Mouse (Mus musculus) heart, postnatal 0 days (tissue): ENCODE measurements around the gene Atg7. TPM values are rescaled to one million over a fixed set of nuclear protein-coding genes. Genes with fewer than 3 reads are reported as not detected.

Experiments used
- ATAC-seq: fragments of 200-750 bp; cut with Nextera tagmentation; 2 replicates; pipeline ENCODE4 v1.8.0; 2017; ENCODE audit warnings: low read depth, moderate number of reproducible peaks, moderate library complexity; ENCODE audit not compliant: insufficient read depth
- DNase-seq: peaks from one replicate; pipeline ENCODE4 v3.0.0-alpha.2; 2016; ENCODE audit warnings: low spot score
- H3K27ac ChIP-seq: fragments of 300-500 bp; sonication (generic); 2 replicates; pipeline ENCODE4 v1.5.1; 2014; ENCODE audit warnings: low read depth, mild to moderate bottlenecking
- H3K27me3 ChIP-seq: fragments of 300-500 bp; sonication (generic); 2 replicates; pipeline ENCODE4 v1.6.1; 2014; ENCODE audit warnings: low read length, mixed read lengths; ENCODE audit not compliant: control insufficient read depth, insufficient read depth
- H3K36me3 ChIP-seq: fragments of 300-500 bp; sonication (generic); replicated peaks from 2 replicates; pipeline ENCODE4 v1.6.1; 2014; ENCODE audit warnings: low read length, mixed read lengths; ENCODE audit not compliant: control insufficient read depth, insufficient read depth
- H3K4me1 ChIP-seq: fragments of 300-500 bp; sonication (generic); 2 replicates; pipeline ENCODE4 v1.6.1; 2014; ENCODE audit warnings: antibody characterized with exemption; ENCODE audit not compliant: control insufficient read depth, insufficient read depth
- H3K4me2 ChIP-seq: fragments of 300-500 bp; sonication (generic); 2 replicates; pipeline ENCODE4 v1.6.1; 2014; ENCODE audit warnings: low read depth, mild to moderate bottlenecking, low read length, moderate library complexity
- H3K4me3 ChIP-seq: fragments of 300-500 bp; sonication (generic); 2 replicates; pipeline ENCODE4 v1.5.1; 2014; ENCODE audit warnings: low read depth, low read length
- H3K9ac ChIP-seq: fragments of 300-500 bp; sonication (generic); replicated peaks from 2 replicates; pipeline ENCODE4 v1.6.1; 2014; ENCODE audit warnings: low read depth, low read length, mixed read lengths
- H3K9me3 ChIP-seq: fragments of 300-500 bp; sonication (generic); replicated peaks from 2 replicates; pipeline ENCODE4 v1.6.1; 2016; ENCODE audit warnings: low read length; ENCODE audit not compliant: control insufficient read depth
- CTCF ChIP-seq: IDR thresholded peaks from 2 replicates; pipeline ENCODE4 v1.5.1; 2016; ENCODE audit warnings: antibody characterized with exemption, control low read depth, low read depth
- EP300 ChIP-seq: IDR thresholded peaks from 2 replicates; pipeline ENCODE4 v1.6.1; 2016; ENCODE audit warnings: antibody characterized with exemption, low read depth
- WGBS: fragments of 180-500 bp; shearing (Covaris S2); extraction: QIAGEN DNeasy Blood & Tissue Kit; methylation state at CpG from one replicate; pipeline ENCODE4 v1.1.7; 2014; 5-methylcytosine and 5-hydroxymethylcytosine counted together
- polyA plus RNA-seq: library from polyadenylated mRNA; unstranded; fragments of >200 nt; fragmentation: Nextera tagmentation; extraction: Ambion mirVana; gene quantifications from 2 replicates; pipeline ENCODE4 v1.2.1, GENCODE M21; 2015
- total RNA-seq: library from RNA; depleted of rRNA; stranded (reverse); fragments of >200 nt; gene quantifications from 2 replicates; pipeline ENCODE4 v1.2.3, GENCODE M21; 2014; ENCODE audit warnings: low replicate concordance

Atg7 gene
- total and polyA plus RNA-seq, 2 experiments from 2014 or later, result 13.8 to 14.8 TPM

DNA sequence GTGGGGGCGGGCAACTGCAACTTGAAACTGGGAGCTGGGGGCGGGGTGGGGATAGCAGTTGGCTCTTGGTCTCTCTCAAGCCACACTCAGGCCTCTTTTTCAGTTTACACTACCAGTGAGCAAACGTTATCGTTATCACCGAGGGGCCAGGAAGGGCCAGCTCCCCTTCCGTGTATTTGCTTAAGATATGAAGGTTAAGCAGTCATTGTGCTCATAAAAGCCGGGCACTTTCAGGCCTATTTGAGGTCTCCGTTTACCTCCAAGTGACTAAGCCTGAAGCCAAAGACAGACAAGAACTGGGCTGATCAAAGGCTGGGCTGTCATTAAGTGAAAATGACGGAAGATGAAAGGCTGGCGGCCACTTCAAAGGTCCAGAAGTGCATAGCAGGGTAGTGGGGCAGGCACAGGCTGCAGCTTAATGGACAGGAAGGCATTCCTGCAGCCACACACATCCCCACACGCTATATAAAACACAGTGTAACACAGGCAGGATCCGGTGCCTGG, 258.5 kb downstream of the Atg7 start:
- Histone ChIP-seq H3K9me3 (no peaks in the 10 kb centered on the region), H3K27me3 (no peaks in the 10 kb centered on the region), H3K4me1 (peaks cover 59% of the 10 kb centered on the region), H3K4me2 (peak overlapping the region; percentile 48), H3K9ac (peak overlapping the region; percentile 22; the same call in 1 of the 2 replicates), H3K36me3 (0 out of 2 replicates have a peak, but pooled peaks cover 8% of the 10 kb centered on the region), H3K4me3 (no peak overlapping the region), H3K27ac (peak overlapping the region; percentile 69)
- ATAC-seq, result peak; percentile 42
- TF ChIP-seq CTCF, result no peak
- DNase-seq, result no peak
- 6% methylated on average over 12 of the region's 12 CpGs for WGBS

DNA sequence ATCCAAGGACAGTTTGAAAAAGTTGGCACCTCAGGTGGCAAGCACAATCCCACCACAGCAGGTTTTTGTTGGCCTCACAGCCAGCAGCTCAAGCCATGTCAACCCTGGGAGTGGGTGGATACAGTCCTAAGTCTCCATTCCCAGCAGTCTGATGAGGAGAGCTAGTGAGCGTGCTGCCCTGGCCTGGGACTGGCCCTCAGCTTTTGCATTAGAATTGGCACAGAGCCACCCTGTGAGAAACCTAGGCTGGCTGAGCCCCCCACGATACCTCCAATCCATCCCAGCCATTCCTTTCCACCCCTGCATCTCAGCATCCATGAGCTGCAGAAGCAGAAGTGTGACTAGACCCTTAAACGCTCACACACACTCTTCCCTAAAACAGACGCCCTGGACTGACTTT, 259.0 kb downstream of the Atg7 start:
- DNase-seq, result no peak
- H3K36me3 ChIP-seq, result 0 out of 2 replicates have a peak, but pooled peaks cover 8% of the 10 kb centered on the region
- 13% methylated on average over 4 of the region's 4 CpGs for WGBS
- H3K9ac ChIP-seq, result 0 out of 2 replicates have a peak overlapping the region, but pooled peaks have one; percentile 22
- H3K4me2 ChIP-seq, result peak overlapping the region; percentile 48; the same call in 1 of the 2 replicates
- 0 out of 2 replicates have a peak, but pooled peaks have one; percentile 32 for ATAC-seq
- no peaks in the 10 kb centered on the region for H3K27me3 ChIP-seq
- no peaks in the 10 kb centered on the region for H3K9me3 ChIP-seq
- TF ChIP-seq EP300 (no peak), CTCF (no peak)
- no peak overlapping the region for H3K4me3 ChIP-seq
- H3K4me1 ChIP-seq, result peaks cover 59% of the 10 kb centered on the region
- peak overlapping the region; percentile 69 for H3K27ac ChIP-seq

DNA sequence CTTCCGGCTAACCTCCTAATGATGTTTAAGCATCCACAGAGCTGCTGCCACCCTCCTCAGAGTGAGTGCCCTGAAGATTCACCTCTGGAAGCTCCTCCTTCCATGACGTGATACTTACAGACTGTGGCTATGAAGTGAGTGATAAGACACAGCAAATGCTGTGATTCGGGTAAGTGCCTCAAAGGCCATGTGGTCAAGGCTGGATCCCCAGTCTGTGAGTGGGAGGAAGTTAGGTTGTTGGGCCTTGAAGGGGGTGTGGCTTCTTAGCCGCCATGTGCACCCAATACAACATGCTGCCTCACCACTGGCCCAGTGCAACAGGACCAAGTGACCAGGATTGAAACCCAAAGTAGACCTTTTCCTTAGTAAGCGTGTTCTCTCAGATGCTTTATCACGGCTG, 261.3 kb downstream of the Atg7 start:
- ATAC-seq (no peak), DNase-seq (no peak)
- H3K27ac ChIP-seq, result no peak overlapping the region
- 0 out of 2 replicates have a peak, but pooled peaks cover 5% of the 10 kb centered on the region for H3K36me3 ChIP-seq
- peaks cover 63% of the 10 kb centered on the region for H3K4me1 ChIP-seq
- H3K27me3 ChIP-seq, result no peaks in the 10 kb centered on the region
- H3K9me3 ChIP-seq, result no peaks in the 10 kb centered on the region
- no peak overlapping the region for H3K4me2 ChIP-seq
- H3K9ac ChIP-seq, result no peak overlapping the region
- TF ChIP-seq CTCF (no peak), EP300 (no peak)
- 62% methylated on average over 6 of the region's 6 CpGs for WGBS
- H3K4me3 ChIP-seq, result no peak overlapping the region

DNA sequence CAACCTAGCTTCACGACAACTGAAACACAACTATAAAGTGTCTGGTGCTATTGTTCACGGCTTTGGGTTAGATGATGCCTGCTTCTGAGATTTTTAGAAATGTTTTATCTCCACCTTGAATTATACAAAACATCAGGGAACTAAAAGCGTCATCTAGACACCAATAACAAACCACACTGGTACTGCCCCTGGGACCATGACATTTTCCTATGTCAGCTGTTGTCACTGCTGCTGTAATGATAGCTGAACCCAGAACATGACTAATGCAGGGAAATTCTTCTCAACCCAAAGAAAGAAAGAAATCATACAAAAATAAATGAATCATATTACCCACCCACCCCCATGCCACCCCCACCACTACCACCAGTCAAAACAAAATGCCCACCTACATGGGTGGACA, 261.9 kb downstream of the Atg7 start:
- H3K4me2 ChIP-seq, result no peak overlapping the region
- 0 out of 2 replicates have a peak, but pooled peaks cover 5% of the 10 kb centered on the region for H3K36me3 ChIP-seq
- H3K4me1 ChIP-seq, result peaks cover 63% of the 10 kb centered on the region
- no peaks in the 10 kb centered on the region for H3K9me3 ChIP-seq
- H3K4me3 ChIP-seq, result no peak overlapping the region
- DNase-seq (no peak), ATAC-seq (no peak)
- 90% methylated on average over 3 of the region's 3 CpGs for WGBS
- H3K27ac ChIP-seq, result no peak overlapping the region
- TF ChIP-seq EP300 (no peak), CTCF (no peak)
- no peaks in the 10 kb centered on the region for H3K27me3 ChIP-seq
- H3K9ac ChIP-seq, result no peak overlapping the region

DNA sequence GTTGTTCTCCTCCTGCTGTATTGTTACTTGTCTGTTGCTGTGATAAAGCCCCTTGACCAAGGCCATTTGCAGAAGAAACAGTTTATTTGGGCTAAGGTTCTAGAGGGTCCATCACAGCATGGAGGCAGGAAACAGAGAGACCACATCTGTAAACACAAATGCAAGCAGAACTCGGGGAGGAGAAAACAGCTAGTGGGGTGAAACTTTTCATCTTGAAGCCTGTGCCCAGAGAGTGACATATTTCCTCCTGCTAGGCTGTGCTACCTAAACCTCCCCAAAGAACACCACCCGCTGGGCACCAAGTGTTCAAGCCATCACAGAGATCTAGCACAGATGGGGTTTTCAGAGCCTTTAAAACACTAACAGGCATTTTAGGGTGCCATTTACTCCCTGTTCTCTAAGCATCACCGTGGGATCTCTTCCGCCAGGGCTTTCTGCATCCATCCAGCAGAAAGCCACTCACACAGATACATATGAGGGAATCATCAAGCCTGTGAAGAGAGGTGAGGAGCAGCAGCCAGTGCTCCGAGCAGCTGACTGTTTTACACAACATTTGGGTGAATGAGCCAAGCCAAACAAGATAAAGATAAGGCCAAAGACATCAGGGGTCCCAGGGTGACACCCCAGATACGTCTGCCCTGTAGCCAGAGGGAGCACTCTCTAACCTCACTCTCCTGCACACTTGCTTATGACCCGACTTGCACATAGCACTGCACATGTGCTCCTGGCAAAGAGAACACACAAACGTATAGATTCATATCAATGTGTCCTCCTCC, 262.5 kb downstream of the Atg7 start:
- Histone ChIP-seq H3K27me3 (no peaks in the 10 kb centered on the region), H3K4me2 (no peak overlapping the region), H3K4me1 (peaks cover 56% of the 10 kb centered on the region), H3K36me3 (0 out of 2 replicates have a peak, but pooled peaks cover 5% of the 10 kb centered on the region), H3K9me3 (no peaks in the 10 kb centered on the region), H3K27ac (no peak overlapping the region), H3K4me3 (no peak overlapping the region), H3K9ac (no peak overlapping the region)
- DNase-seq (no peak), ATAC-seq (no peak)
- WGBS, result 47% methylated on average over 8 of the region's 8 CpGs
- TF ChIP-seq CTCF, result no peak
- TF ChIP-seq EP300, result no peak
